Mouse (Mus musculus): ENCODE measurements around the gene Zfp292.
A peak's percentile ranks its signal among the peaks of the same experiment; 100 is the strongest.

Gene Zfp292

GRCm38 (mm10) chr4:34882291-34882769 lies 430 bp downstream of the Zfp292 start:
- peak; percentile 73 for DNase-seq (ENCODE audit: low read depth, low spot score)

GRCm38 (mm10) chr4:34881851-34882250 lies 909 bp downstream of the Zfp292 start:
- DNase-seq (ENCODE audit: low read depth, low spot score) = no peak

GRCm38 (mm10) chr4:34880921-34881650 lies 1.7 kb downstream of the Zfp292 start:
- peak; percentile 50 for DNase-seq (ENCODE audit: low read depth, low spot score)

GRCm38 (mm10) chr4:34874234-34874633 lies 8.5 kb downstream of the Zfp292 start:
- no peak for DNase-seq (ENCODE audit: low read depth, low spot score)

GRCm38 (mm10) chr4:34872896-34873495 lies 9.8 kb downstream of the Zfp292 start:
- DNase-seq (ENCODE audit: low read depth, low spot score) = no peak

- DNase-seq (ENCODE audit: low read depth, low spot score) = no peak
Measured at GRCm38 (mm10) chr4:34869813-34870212, 12.9 kb downstream of the Zfp292 start.

- no peak for DNase-seq (ENCODE audit: low read depth, low spot score)
Measured at GRCm38 (mm10) chr4:34861438-34861837, 21.3 kb downstream of the Zfp292 start.

- no peak for DNase-seq (ENCODE audit: low read depth, low spot score)
Measured at GRCm38 (mm10) chr4:34859416-34859815, 23.3 kb downstream of the Zfp292 start.

- DNase-seq (ENCODE audit: low read depth, low spot score) = no peak
Measured at GRCm38 (mm10) chr4:34858903-34859302, 23.9 kb downstream of the Zfp292 start.

GRCm38 (mm10) chr4:34855966-34856365 lies 26.8 kb downstream of the Zfp292 start:
- no peak for DNase-seq (ENCODE audit: low read depth, low spot score)

- DNase-seq (ENCODE audit: low read depth, low spot score) = no peak
Measured at GRCm38 (mm10) chr4:34852051-34852450, 30.7 kb downstream of the Zfp292 start.

- no peak for DNase-seq (ENCODE audit: low read depth, low spot score)
Measured at GRCm38 (mm10) chr4:34850156-34850555, 32.6 kb downstream of the Zfp292 start.

GRCm38 (mm10) chr4:34847679-34848309 lies 35.0 kb downstream of the Zfp292 start:
- peak; percentile 25 for DNase-seq (ENCODE audit: low read depth, low spot score)

- no peak for DNase-seq (ENCODE audit: low read depth, low spot score)
Measured at GRCm38 (mm10) chr4:34843839-34844238, 38.9 kb downstream of the Zfp292 start.

GRCm38 (mm10) chr4:34842826-34843225 lies 39.9 kb downstream of the Zfp292 start:
- DNase-seq (ENCODE audit: low read depth, low spot score) = no peak

GRCm38 (mm10) chr4:34831496-34831895 lies 51.3 kb downstream of the Zfp292 start:
- no peak for DNase-seq (ENCODE audit: low read depth, low spot score)

- no peak for DNase-seq (ENCODE audit: low read depth, low spot score)
Measured at GRCm38 (mm10) chr4:34829456-34829855, 53.3 kb downstream of the Zfp292 start.

- no peak for DNase-seq (ENCODE audit: low read depth, low spot score)
Measured at GRCm38 (mm10) chr4:34823901-34824300, 58.9 kb downstream of the Zfp292 start.

- DNase-seq (ENCODE audit: low read depth, low spot score) = no peak
Measured at GRCm38 (mm10) chr4:34819904-34820303, 62.9 kb downstream of the Zfp292 start.

GRCm38 (mm10) chr4:34801166-34802034 lies 81.4 kb downstream of the Zfp292 start:
- no peak for DNase-seq (ENCODE audit: low read depth, low spot score)

- DNase-seq (ENCODE audit: low read depth, low spot score) = no peak
Measured at GRCm38 (mm10) chr4:34798005-34798404, 84.8 kb downstream of the Zfp292 start.

All from CD4-positive, CD25-positive, alpha-beta regulatory T cell, adult 2 months (primary cell).